Mouse (Mus musculus) neutrophil, adult 65 days (primary cell): ENCODE data around the gene Nat8. TPM values are rescaled to one million over a fixed set of nuclear protein-coding genes. Genes with fewer than 3 reads are reported as not detected.

Source experiments
- total RNA-seq: library from RNA; stranded (reverse); gene quantifications from 2 replicates; pipeline ENCODE4 v1.2.4, GENCODE M21; 2023

The Nat8 gene
- total RNA-seq = not detected in 2 replicates

DNA sequence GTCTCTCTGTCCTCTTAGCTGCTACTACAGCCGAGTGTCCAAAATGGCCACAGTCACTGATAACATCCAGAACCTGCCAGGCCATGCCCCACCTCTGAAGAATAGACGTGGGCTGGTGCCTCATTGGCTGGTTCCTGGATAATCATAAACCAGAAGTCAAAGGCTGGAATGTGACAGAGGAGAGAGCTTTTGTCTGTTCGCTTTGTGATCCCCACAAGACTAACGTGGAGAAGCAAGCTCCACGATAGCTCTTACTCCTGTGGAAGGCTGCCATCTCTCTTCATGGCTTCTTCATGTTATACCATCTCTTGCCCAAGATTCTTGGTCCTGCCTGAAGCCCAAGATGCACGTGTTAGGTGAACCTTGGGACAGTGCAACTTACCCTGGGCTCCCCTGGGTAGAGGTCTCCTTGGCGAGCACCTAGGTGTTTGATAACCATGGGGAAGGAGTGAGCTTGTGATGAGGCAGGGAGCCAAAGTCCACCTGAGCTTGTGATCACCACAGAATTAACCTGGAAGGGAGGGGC, at the start of gene Nat8:
Gene Nat8 (minus strand): TSS at position 287 of the 526 bp plus-strand sequence.

DNA sequence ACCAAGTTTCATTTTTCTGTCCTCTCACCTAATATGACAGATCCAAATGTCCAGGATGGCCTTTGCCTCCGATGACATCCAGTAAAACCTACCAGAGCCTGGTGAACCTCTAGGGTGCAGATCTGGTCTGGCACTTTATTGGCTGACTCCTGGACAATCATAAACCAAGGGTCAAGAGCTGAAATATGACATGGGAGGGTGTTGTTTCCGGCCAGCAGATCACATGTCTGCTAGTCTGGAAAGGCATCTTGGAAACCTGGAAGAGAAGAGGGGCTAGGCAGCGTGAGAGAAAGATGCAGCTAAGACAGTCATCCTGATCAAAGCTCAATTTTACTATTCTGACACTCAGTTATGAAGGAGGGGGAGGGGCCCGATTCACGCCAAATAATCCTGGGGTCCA, 37.1 kb upstream of the Nat8 start, which contains the start of gene Nat8f2:
Gene Nat8f2 (minus strand): TSS at position 153 of the 400 bp plus-strand sequence.

DNA sequence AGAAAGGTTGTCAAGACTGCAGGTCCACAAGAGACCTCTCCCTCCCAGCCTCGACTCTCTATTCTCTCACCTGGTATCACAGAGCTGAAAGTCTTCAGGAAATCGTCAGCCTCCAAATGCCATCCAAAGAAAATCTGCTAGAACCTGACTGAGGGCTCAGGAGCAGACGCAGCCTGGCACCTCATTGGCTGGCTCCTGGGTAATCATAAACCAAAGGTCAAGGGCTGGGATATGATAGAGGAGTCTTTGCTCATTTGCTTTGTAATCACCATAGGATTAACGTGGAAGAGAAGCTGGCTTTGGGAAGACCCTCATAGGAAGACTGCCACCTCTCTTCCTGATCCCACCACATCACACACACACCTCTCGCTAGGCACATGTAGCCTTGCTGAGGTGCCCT, 11.0 kb downstream of the Nat8 start, which contains the start of the genes Nat8f6 and Nat8f5:
Gene Nat8f6 (minus strand): TSS at position 118 of the 400 bp plus-strand sequence.
Gene Nat8f5 (minus strand): TSS at position 136 of the 400 bp plus-strand sequence.

Other genes starting within 250 kb of the Nat8 start
- 6.1 and 8.6 TPM in 2 replicates for gene Alms1, start 244.6 kb downstream of the Nat8 start, total RNA-seq
- gene Nat8f7, start 118.9 kb downstream of the Nat8 start, total RNA-seq = not detected in 2 replicates
- gene Nat8f3, start 66.3 kb downstream of the Nat8 start, total RNA-seq = not detected in 2 replicates
- gene Nat8f6, start 11.1 kb downstream of the Nat8 start, total RNA-seq = not detected in 2 replicates
- gene Nat8f5, start 11.1 kb downstream of the Nat8 start, total RNA-seq = not detected in 2 replicates
- gene Nat8f2, start 37.1 kb upstream of the Nat8 start, total RNA-seq = not detected in 2 replicates
- 0.32 and 0.59 TPM in 2 replicates for gene Nat8f4, start 72.8 kb upstream of the Nat8 start, total RNA-seq
- 6.8 TPM in 2 replicates for gene Tprkb, start 79.8 kb upstream of the Nat8 start, total RNA-seq
- gene Nat8f1, start 83.6 kb upstream of the Nat8 start, total RNA-seq = 0.93 and 1.7 TPM in 2 replicates
- gene Dusp11, start 129.6 kb upstream of the Nat8 start, total RNA-seq = 148 and 168 TPM in 2 replicates
- not detected in 2 replicates for gene Figla, start 184.1 kb upstream of the Nat8 start, total RNA-seq
- gene Add2, start 196.6 kb upstream of the Nat8 start, total RNA-seq = 1.2 and 2.7 TPM in 2 replicates